Mouse (Mus musculus) central nervous system, embryonic 11.5 days (tissue): ENCODE results near the gene Hist1h2bg. TPM values are rescaled to one million over a fixed set of nuclear protein-coding genes. Genes with fewer than 3 reads are reported as not detected.

Experiments
- polyA plus RNA-seq: library from polyadenylated mRNA; depleted of rRNA; stranded (reverse); fragments of >200 nt; gene quantifications from 2 replicates; pipeline ENCODE4 v1.2.3, GENCODE M21; 2012; rRNA removed

Hist1h2bg gene
- polyA plus RNA-seq, result 14.7 and 42.2 TPM in 2 replicates

DNA sequence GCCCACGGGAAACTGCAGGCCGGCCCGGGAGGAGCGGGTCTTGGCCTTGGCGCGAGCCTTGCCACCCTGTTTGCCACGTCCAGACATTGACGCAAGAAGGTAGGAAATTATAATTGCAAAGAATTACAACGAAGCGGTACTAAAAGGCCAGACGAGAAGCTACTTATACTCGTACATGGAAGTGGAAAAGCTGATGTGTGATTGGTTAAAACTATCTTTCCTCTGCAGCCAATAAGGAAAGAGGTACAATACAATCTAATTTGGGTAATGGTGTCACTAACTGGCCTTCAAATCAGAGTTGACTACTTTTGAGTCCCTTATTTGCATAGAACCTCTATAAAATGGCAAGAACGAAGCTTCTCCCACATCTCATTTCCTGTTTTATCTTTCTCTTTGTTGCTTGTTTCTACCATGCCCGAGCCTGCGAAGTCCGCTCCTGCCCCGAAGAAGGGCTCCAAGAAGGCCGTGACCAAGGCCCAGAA, at the start of gene Hist1h2bg, which contains the start of gene Hist1h2ae:
Gene Hist1h2bg, plus strand, starts transcription at position 375 of the 482 bp plus-strand sequence.
Gene Hist1h2ae, minus strand, starts transcription at position 199 of the 482 bp plus-strand sequence.

DNA sequence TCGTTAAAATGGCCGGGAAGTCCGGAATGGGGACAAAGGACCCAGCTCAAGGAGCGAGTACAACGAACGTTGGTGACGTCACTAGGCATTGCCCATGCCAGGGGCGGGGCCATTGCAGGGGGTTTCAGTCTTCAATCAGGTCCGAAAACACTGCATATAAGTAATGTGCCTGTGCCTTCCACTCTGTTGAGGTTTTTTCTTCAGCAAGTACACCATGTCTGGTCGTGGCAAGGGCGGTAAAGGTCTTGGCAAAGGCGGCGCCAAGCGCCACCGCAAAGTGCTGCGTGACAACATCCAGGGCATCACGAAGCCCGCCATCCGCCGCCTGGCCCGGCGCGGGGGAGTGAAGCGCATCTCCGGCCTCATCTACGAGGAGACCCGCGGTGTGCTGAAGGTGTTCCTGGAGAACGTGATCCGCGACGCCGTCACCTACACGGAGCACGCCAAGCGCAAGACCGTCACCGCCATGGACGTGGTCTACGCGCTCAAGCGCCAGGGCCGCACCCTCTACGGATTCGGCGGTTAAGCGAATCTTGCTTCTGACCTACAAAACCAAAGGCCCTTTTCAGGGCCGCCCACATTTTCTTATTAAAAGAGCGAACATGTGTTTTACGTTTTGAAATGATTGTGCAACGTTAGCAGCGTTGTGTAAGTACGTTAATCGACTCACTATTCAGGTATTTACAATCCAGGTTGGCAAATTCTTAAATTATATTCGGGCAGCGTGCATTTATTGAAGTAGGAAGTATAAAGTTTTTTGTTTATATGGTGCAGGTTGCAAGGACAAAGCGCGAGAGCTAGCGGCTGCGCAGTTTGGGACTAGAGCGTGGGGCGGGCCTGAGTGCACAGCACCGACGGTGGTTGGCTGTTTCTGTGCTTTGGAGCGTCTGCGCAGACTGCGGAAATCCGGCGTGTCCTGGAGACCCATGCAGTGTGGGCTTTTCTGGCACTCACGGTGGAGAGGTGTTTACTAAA, 40.0 kb upstream of the Hist1h2bg start, which contains the start of gene Hist1h4h:
Gene Hist1h4h, plus strand, starts transcription at position 150 of the 975 bp plus-strand sequence.

DNA sequence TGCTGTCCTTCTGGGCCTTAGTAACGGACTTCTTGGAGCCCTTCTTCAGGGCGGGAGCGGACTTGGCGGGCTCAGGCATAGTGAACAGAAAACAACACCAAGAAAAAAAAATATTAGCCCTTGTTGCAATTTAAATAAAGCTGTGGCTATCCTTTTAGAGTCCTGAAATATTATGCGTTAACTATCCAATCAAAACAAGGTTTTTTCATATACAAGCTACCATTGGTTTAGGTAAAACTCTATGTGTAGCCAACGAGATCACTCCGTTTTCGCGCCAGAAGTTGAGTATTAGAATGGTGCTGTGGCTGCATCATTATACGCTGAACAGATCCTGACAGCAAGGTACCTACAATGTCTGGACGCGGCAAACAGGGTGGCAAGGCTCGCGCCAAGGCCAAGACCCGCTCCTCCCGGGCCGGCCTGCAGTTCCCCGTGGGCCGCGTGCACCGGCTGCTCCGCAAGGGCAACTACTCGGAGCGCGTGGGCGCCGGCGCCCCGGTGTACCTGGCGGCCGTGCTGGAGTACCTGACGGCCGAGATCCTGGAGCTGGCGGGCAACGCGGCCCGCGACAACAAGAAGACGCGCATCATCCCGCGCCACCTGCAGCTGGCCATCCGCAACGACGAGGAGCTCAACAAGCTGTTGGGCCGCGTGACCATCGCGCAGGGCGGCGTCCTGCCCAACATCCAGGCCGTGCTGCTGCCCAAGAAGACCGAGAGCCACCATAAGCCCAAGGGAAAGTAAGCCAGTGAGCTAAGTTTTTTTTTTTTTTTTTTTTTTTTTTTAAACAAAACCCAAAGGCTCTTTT, 37.4 kb upstream of the Hist1h2bg start, which contains the start of gene Hist1h2af:
Gene Hist1h2af, plus strand, starts transcription at position 347 of the 808 bp plus-strand sequence.

DNA sequence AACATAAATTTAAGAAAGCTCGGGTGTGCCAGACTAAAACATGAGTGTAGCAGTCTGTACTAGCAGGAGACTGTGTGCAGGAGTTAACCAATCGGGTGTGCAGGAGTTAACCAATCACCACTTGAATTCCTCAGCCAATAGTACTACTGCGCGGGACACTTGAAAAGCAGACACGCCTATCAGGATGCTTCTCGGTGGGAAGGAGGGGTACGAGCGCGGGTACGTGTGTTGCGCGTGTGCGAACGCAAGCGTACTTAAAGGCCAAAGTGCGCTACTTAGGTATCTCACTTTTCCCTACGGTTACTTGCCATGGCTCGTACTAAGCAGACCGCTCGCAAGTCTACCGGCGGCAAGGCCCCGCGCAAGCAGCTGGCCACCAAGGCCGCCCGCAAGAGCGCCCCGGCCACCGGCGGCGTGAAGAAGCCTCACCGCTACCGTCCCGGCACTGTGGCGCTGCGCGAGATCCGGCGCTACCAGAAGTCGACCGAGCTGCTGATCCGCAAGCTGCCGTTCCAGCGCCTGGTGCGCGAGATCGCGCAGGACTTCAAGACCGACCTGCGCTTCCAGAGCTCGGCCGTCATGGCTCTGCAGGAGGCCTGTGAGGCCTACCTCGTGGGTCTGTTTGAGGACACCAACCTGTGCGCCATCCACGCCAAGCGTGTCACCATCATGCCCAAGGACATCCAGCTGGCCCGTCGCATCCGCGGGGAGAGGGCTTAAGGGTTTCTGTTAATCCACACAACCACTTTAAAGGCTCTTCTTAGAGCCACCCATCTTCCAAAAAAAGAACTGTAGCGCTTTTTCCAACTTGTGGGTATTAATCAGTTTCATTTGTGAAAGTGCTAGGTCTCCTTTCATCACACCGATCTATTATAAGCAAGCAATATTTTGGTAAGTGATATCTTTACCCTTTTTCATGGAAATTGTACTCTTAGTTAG, 35.8 kb upstream of the Hist1h2bg start, which contains the start of gene Hist1h3g:
Gene Hist1h3g, plus strand, starts transcription at position 286 of the 939 bp plus-strand sequence.

DNA sequence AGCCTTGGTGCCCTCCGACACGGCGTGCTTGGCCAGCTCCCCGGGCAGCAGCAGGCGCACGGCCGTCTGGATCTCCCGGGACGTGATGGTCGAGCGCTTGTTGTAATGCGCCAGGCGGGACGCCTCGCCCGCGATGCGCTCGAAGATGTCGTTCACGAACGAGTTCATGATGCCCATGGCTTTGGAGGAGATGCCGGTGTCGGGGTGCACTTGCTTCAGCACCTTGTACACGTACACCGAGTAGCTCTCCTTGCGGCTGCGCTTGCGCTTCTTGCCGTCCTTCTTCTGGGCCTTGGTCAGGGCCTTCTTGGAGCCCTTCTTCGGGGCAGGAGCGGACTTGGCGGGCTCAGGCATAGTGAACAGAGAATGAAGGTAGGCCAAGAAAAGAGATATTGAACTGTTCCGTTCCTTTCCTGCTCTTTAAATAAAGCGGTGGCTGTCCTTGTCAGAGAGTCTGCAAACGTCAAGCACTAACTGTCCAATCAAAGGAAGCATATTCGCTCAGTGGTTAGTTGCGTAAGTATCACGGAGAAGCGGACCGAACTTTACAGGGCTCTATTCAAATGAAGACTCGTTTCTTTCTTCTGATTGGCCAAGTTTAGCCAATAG, 28.1 kb upstream of the Hist1h2bg start, which contains the start of gene Hist1h2bh:
Gene Hist1h2bh, minus strand, starts transcription at position 394 of the 609 bp plus-strand sequence.

DNA sequence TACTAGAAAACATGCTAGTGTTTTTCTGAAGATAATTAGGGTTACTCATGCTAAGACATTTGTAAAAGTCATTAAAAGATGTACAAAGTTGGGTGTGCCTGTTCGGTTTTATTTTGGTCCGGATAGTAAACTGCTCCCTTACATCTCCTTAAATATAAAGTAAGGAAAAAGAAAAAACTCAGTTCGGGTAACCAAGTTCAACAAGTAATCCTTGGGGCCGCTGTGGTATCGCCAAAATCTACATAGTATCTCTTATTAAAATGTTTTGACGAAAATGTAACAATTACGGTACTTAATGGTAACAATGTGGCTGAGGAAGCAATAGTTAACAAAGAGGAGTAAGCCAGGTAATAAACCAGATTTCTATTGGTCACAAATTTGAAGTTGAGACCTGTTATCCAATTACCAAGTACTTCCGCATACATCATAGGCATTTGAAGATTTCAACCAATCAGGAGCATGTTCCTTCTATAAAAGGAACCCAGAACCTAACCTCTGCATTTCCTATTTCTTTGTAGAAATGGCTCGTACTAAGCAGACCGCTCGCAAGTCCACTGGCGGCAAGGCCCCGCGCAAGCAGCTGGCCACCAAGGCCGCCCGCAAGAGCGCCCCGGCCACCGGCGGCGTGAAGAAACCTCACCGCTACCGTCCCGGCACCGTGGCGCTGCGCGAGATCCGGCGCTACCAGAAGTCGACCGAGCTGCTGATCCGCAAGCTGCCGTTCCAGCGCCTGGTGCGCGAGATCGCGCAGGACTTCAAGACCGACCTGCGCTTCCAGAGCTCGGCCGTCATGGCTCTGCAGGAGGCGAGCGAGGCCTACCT, 27.0 kb upstream of the Hist1h2bg start, which contains the start of gene Hist1h3f:
Gene Hist1h3f, plus strand, starts transcription at position 88 of the 822 bp plus-strand sequence.

DNA sequence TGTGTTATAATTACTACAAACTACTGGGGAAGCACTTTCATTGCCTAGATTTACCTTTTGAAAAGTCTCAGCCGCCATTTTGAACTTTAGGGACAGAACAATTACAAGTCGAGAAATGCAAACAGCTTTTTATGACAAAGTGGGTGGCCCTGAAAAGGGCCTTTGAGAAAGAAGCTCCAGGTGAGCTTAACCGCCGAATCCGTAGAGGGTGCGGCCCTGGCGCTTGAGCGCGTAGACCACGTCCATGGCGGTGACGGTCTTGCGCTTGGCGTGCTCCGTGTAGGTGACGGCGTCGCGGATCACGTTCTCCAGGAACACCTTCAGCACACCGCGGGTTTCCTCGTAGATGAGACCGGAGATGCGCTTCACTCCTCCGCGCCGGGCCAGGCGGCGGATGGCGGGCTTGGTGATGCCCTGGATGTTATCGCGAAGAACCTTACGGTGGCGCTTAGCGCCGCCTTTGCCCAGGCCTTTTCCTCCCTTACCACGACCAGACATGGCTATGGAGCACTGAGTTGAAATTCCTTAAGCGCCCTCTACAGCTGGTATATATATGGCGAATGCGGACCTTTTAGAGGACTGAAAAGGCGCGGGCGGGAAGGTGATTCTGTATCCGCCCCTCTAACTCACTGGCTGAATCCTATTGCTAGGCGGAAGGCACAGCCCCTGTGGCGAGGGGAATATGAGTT, 19.9 kb upstream of the Hist1h2bg start, which contains the start of gene Hist1h4f:
Gene Hist1h4f, minus strand, starts transcription at position 503 of the 689 bp plus-strand sequence.

DNA sequence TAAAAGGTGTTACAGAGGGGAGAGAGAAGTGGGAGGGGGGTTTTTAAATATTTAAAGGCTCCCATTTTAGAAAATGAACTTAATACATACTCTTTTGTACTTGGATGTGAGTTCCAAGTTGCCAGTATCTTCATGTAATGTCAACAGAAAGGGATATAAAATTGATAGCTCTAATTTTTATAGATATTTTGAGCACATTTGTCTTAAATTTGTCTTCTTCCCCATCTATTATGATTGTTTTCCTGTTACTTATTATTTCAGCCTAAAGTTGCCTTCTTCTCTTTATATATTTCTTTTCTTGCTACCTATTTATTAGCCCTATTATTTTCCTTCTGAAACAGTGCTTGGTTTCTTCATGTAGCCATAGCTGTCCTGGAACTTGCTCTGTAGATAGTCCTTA, 18.2 kb upstream of the Hist1h2bg start, which contains the start of gene Hist1h1d:
Gene Hist1h1d, plus strand, starts transcription at position 301 of the 400 bp plus-strand sequence.

DNA sequence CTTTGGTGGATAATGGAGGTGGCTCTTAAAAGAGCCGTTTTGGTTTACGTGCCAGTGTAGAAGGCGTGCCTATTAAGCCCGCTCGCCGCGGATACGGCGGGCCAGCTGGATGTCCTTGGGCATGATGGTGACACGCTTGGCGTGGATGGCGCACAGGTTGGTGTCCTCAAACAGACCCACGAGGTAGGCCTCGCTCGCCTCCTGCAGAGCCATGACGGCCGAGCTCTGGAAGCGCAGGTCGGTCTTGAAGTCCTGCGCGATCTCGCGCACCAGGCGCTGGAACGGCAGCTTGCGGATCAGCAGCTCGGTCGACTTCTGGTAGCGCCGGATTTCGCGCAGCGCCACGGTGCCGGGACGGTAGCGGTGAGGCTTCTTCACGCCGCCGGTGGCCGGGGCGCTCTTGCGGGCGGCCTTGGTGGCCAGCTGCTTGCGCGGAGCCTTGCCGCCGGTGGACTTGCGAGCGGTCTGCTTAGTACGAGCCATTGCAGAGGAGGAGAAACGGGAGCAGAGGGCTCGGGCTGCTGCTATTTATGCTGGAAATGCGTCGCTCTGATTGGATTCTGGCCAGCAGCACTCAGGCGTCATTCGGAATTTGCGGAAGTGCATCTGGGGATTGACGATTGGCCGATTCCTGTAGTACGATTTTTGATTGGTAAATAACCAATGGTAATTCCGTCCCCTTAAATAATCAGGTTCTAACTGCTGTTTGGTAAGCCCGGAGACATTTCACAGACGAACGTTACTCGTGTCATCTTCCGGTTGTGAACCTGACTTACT, 9.1 kb upstream of the Hist1h2bg start, which contains the start of gene Hist1h3e:
Gene Hist1h3e, minus strand, starts transcription at position 487 of the 777 bp plus-strand sequence.

DNA sequence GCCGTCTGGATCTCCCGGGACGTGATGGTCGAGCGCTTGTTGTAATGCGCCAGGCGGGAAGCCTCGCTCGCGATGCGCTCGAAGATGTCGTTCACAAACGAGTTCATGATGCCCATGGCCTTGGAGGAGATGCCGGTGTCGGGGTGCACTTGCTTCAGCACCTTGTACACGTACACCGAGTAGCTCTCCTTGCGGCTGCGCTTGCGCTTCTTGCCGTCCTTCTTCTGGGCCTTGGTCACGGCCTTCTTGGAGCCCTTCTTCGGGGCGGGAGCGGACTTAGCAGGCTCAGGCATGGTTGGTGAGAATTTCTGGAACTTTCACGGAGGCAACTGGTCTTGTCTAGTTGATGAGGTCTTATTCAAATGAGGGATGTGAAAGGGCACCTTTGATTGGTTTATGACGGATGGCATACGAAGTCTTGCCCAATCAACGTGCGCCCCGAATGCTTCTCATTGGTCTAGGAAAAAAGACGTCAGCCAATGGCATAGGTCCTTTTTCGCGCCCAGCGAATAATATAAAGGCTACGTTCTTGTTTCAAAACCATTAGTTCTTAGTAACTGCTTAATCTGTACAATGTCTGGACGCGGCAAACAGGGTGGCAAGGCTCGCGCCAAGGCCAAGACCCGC, 2.8 kb downstream of the Hist1h2bg start, which contains the start of the genes Hist1h2bf and Hist1h2ad:
Gene Hist1h2bf, minus strand, starts transcription at position 299 of the 627 bp plus-strand sequence.
Gene Hist1h2ad, plus strand, starts transcription at position 484 of the 627 bp plus-strand sequence.

DNA sequence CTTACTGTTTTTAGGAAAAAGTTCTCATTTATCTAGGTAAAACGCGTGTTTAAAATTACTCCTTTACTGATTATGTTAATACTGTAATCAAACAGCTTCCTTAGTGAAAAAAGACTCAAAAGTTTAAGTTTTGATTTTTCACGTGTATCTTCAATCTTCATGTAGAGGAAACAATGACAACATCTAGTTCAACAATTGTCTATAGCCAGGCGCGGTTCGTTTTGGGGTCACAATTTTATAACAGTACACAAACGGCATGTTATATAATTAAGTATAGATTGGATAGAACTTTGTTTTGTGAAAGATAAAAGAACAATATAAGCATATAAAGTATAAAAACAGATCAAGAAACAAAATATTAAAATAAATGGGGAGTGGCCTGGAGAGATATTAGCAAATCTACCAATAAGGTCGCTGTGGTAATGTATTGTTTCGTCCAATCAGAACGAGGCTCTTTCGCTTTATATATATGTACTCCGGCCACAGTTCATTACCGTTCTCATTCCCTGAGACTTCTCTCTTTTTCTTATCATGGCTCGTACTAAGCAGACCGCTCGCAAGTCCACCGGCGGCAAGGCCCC, 4.2 kb downstream of the Hist1h2bg start, which contains the start of gene Hist1h3d:
Gene Hist1h3d, plus strand, starts transcription at position 493 of the 581 bp plus-strand sequence.

DNA sequence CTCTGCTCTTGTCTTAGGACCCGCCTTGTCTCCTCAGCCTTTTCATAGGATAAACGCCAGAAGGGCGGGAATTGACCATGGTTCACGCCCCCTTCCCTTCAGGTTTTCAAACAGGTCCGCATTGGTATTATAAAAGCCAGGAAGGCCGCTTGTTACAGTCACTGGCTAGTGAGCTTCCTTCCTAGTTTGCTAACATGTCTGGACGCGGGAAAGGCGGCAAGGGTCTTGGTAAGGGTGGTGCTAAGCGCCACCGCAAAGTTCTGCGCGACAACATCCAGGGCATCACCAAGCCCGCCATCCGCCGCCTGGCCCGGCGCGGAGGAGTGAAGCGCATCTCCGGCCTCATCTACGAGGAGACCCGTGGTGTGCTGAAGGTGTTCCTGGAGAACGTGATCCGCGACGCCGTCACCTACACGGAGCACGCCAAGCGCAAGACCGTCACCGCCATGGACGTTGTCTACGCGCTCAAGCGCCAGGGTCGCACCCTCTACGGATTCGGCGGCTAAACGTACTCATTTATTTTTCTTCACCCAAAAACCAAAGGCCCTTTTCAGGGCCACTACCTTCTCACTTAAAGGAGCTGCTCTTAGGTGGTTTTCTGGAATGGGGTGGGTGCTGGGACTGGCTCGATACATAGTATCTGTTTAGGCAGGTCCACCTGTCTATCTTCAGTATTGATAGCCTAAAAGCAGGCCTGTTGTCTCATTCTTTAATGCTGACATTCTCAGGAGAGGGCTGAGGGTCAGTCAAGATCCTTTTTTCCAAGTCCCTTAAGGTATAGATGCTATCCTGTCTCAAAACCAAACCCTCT, 10.4 kb downstream of the Hist1h2bg start, which contains the start of gene Hist1h4d:
Gene Hist1h4d, plus strand, starts transcription at position 191 of the 811 bp plus-strand sequence.

DNA sequence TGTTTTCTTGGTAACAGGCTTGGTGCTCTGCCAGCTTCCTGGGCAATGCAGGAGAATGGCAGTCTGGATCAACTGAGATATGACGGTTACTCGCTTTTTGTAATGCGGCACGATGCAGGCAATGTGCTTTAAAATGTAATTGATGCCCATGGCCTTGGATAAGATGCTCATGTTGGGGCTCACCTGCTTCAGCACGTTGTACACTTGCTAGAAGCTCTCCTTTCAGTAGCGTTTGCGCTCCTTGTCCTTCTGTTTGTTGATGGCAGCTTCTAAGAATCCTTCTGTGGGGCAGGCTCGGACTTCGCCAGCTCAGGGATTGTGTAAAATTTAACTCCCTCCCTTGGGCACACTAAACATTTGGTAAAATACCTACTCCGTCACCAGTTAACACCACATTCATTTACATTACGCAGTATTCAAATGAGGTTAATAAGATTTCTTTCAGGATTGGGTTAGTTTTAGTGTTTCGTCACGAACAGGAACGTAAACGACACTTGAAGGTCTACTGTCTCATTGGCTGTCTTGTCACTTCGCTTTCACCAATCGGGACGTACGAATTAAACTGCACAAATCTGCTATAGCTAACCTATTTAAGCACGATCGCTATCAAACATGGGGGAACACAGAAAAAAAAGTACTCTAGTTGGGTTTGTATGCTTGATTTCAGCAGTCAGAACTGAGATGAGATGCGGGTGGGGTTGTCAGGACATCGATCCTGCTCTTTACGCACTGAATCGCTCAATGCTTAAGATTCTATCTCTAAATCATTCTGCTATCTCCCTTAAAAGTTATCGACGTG, 49.7 kb downstream of the Hist1h2bg start, which contains the start of gene Hist1h2be:
Gene Hist1h2be, minus strand, starts transcription at position 392 of the 799 bp plus-strand sequence.

